Mouse (Mus musculus): Measurements from ENCODE around the gene Cacul1. TPM values are rescaled to one million over a fixed set of nuclear protein-coding genes. Genes with fewer than 3 reads are reported as not detected.

Cacul1 gene
- total RNA-seq, 1 experiment from 2014 or later, result 71.3 TPM

GRCm38 (mm10) chr19:60553501-60553900 lies 27.3 kb downstream of the Cacul1 start:
- ATAC-seq (ENCODE audit: extremely low read depth, insufficient number of reproducible peaks, low FRiP score, poor library complexity, severe bottlenecking), result peak; percentile 58; the same call in 1 of the 2 replicates

GRCm38 (mm10) chr19:60543302-60543701 lies 37.5 kb downstream of the Cacul1 start:
- ATAC-seq (ENCODE audit: extremely low read depth, insufficient number of reproducible peaks, low FRiP score, poor library complexity, severe bottlenecking), result no peak

DNA sequence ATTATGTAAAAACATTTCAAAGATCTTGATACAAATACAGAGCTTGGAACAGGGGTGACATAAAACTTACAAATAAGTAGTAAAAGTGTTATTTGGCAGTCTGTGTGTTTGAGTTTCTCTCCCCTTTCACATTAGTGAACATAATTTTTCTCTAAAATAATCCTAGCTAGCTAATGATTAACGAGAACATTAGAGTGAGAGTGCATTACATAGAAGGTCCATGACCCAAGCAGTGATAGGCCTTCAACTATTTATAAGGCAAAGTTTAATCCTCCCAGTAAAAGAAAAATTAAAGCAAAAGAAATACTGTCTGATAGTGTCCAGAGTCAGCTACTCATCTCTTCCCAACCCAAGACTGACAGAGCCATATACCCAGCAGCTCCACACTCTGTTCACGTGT lies 48.9 kb downstream of the Cacul1 start:
- no peak for ATAC-seq (ENCODE audit: extremely low read depth, insufficient number of reproducible peaks, low FRiP score, poor library complexity, severe bottlenecking)

DNA sequence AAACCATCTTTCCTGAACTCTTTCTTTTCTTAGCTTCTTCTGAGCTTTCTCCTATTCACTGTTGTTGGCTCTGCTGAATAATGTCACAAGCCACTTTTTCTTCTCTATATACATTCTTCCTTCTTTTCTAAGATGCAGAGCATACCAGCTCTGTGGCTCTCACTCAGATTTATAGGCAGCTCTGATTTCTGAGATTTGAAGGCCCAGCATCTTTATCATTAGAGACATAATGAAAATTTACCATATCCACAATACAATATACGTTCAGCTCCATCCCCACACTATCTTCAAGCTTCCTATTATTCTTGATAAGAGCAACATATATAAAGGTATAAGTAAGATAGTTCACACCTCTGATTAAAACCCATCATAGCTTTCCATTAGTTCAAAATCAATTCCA lies 50.7 kb downstream of the Cacul1 start:
- no peak for ATAC-seq (ENCODE audit: extremely low read depth, insufficient number of reproducible peaks, low FRiP score, poor library complexity, severe bottlenecking)

- no peak for ATAC-seq (ENCODE audit: extremely low read depth, insufficient number of reproducible peaks, low FRiP score, poor library complexity, severe bottlenecking)
These were observed 51.5 kb downstream of the Cacul1 start for GRCm38 (mm10) chr19:60529302-60529701.

GRCm38 (mm10) chr19:60528602-60529001 lies 52.2 kb downstream of the Cacul1 start:
- no peak for ATAC-seq (ENCODE audit: extremely low read depth, insufficient number of reproducible peaks, low FRiP score, poor library complexity, severe bottlenecking)

DNA sequence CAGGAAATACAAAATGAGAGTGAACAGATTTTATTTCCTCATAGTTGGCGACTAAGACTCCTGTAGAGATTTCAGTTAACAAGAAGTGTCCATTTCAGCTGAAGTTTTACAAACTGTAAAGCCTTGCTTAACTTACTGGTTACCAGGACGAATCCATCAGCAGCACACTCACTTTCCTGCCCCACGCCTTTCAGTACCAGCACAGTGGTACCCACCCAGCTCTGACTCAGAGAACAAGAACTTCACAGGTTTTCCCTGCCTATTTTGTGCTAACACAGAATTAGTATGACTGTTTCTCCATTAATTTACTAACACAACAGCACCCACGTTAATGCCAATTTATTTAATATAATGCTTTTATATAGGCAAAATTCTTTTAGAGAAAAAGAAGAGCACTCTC lies 53.9 kb downstream of the Cacul1 start:
- ATAC-seq (ENCODE audit: extremely low read depth, insufficient number of reproducible peaks, low FRiP score, poor library complexity, severe bottlenecking), result no peak

DNA sequence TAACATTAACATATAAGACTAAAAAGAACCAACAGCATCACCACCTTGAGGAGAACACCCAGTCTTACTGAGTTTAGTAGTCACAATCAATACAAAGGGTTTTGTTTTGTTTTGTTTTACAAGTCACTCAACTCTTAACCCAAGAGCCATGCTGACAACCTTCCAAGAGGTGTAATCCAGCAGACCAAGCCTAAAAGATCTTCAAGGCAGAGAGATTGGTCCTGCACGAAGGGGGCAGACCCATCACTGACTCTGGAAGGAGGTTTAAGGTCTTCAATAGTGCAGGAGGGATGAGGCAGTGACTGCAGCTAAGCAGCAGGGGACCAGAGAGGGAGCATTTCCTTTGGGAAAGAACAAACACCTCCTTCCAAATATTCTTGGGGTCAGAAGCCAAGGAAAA lies 55.7 kb downstream of the Cacul1 start:
- no peak for ATAC-seq (ENCODE audit: extremely low read depth, insufficient number of reproducible peaks, low FRiP score, poor library complexity, severe bottlenecking)

DNA sequence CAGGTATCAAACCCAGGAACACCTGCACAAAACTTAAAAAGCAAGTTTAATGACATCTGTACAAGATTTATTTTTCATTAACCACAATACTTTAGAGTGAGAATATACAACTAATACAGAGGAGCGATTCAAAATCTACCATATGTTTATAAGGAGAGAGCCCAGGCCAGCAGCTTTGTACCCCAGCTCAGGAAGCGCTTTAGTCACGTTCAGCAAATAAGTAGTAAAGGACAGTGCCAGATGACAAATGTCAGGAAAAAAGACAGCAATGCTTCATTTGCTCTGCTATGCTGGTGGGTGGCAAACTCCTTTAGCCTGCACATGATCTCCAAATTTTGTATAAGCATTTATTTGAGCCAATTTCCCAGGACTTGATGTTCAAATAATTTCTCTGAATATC lies 56.1 kb downstream of the Cacul1 start:
- no peak for ATAC-seq (ENCODE audit: extremely low read depth, insufficient number of reproducible peaks, low FRiP score, poor library complexity, severe bottlenecking)

- ATAC-seq (ENCODE audit: extremely low read depth, insufficient number of reproducible peaks, low FRiP score, poor library complexity, severe bottlenecking), result peak; percentile 72; the same call in 1 of the 2 replicates
These were observed 60.7 kb downstream of the Cacul1 start for GRCm38 (mm10) chr19:60520131-60520530.

GRCm38 (mm10) chr19:60515064-60515463 lies 65.8 kb downstream of the Cacul1 start:
- no peak for ATAC-seq (ENCODE audit: extremely low read depth, insufficient number of reproducible peaks, low FRiP score, poor library complexity, severe bottlenecking)

DNA sequence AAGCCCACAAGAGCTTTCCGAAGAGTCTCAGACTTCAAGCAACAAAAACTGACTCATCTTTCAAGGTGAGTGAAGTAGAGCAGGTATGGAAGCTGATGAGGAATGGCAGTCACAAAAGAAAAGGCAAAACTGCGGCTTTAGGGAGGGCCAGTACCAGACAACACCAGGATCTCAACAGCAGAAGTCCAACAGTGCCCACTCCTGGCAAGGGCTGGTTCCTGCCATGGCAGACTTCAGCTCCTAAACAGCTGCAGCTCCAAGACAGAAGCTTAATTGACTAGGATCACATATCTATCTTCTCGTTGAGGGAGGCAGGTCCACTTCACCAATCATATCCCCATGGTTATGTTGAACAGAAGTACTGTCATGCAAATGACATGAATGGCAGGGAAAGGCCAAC lies 67.4 kb downstream of the Cacul1 start:
- no peak for ATAC-seq (ENCODE audit: extremely low read depth, insufficient number of reproducible peaks, low FRiP score, poor library complexity, severe bottlenecking)

DNA sequence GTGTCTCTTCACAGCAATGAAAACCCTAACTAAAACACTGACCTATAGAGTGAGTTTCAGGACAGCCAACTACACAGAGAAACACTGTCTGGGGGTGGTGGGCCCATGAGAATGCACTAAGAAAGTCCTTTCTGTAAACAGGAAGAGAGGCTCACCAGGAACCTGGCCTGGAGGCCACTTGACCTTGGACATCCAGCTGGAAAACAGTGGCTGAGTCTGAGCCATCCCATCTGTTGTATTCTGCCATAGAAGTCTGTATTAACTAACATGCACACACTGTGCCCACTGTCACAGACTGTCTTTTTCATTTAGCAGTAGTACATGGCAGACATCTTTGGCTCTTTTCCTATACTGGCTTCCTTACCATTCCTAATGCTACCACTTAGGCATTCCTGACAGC lies 80.6 kb downstream of the Cacul1 start:
- no peak for ATAC-seq (ENCODE audit: extremely low read depth, insufficient number of reproducible peaks, low FRiP score, poor library complexity, severe bottlenecking)

DNA sequence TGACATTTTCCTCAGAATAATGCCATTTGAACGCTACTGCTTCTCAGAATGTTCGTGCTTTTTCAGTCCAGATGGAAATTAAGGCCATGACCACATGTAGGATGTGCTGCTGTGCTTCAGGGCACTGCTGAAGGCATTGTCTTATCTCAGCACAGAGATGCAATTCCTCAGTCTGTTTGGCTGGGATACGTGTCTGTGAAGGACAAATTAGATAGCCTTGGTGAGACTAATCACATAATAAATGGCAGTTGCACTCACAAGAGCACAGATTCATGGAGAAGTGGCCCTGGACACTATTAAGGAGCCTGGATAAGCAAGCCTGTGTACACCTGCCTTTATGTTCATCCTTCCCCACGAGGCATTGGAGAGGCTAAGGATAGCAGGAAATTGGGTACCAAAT lies 83.7 kb downstream of the Cacul1 start:
- ATAC-seq (ENCODE audit: extremely low read depth, insufficient number of reproducible peaks, low FRiP score, poor library complexity, severe bottlenecking), result no peak

GRCm38 (mm10) chr19:60495772-60496171 lies 85.1 kb downstream of the Cacul1 start:
- no peak for ATAC-seq (ENCODE audit: extremely low read depth, insufficient number of reproducible peaks, low FRiP score, poor library complexity, severe bottlenecking)

GRCm38 (mm10) chr19:60489566-60489965 lies 91.3 kb downstream of the Cacul1 start:
- no peak for ATAC-seq (ENCODE audit: extremely low read depth, insufficient number of reproducible peaks, low FRiP score, poor library complexity, severe bottlenecking)

DNA sequence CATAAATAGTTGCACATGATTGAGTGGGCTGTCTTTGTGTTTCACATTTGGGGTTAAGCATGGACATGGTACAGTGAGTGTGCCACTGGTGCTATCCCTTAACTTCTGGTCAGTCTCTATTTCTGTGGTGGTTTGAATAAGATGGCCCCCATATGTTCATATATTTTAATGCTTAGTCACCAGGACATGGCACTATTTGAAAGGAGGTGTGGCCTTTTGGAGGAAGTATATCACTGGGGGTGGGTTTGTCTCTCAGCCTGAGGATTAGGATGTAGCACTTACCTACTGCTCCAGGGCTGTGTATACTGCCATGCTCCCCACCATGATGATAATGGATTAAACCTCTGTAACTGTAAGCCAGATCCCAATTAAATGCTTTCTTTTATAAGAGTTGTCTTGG lies 95.6 kb downstream of the Cacul1 start:
- ATAC-seq (ENCODE audit: extremely low read depth, insufficient number of reproducible peaks, low FRiP score, poor library complexity, severe bottlenecking), result no peak

GRCm38 (mm10) chr19:60478859-60479258 lies 102.0 kb downstream of the Cacul1 start:
- ATAC-seq (ENCODE audit: extremely low read depth, insufficient number of reproducible peaks, low FRiP score, poor library complexity, severe bottlenecking), result no peak

GRCm38 (mm10) chr19:60477788-60478187 lies 103.0 kb downstream of the Cacul1 start:
- ATAC-seq (ENCODE audit: extremely low read depth, insufficient number of reproducible peaks, low FRiP score, poor library complexity, severe bottlenecking), result no peak

Data from neutrophil, adult 5-6 weeks (primary cell).